Mouse (Mus musculus) left cerebral cortex, postnatal 36 days (tissue): ENCODE measurements around the gene Nploc4. TPM values are rescaled to one million over a fixed set of nuclear protein-coding genes. Genes with fewer than 3 reads are reported as not detected.

ENCODE experiments used
- DNase-seq, 2 experiments: peaks; one replicate each; pipeline ENCODE4 v3.0.0; 2021 to 2022; ENCODE audit warnings: low spot score in 2 of 2, mixed read lengths in 1 of 2
- intact Hi-C: fragments of 180-260 bp; cut with DNase I; formaldehyde crosslinking; loops from one replicate; pipeline ENCODE4 v1.15.1; 2025
- microRNA-seq: library from miRNA; unstranded; fragments of <30 nt; microRNA quantifications from one replicate; pipeline ENCODE4 v1.2.0, GENCODE M21; 2022
- total RNA-seq, 2 experiments: library from RNA; stranded (reverse); gene quantifications; 2 replicates each; pipeline ENCODE4 v1.2.3; 2021

Nploc4 gene
- total RNA-seq, 2 experiments from 2014 or later = 65.3 to 77.0 TPM

GRCm38 (mm10) chr11:120345067-120345681 lies 92.3 kb downstream of the Nploc4 start:
- DNase-seq = peak in 1 of 2 experiments; percentile 8
- intact Hi-C loops = loop anchor here (5.0 kb wide), 2 partner anchors 33 to 113 kb away; partner anchors contain the start of gene Bahcc1

DNA sequence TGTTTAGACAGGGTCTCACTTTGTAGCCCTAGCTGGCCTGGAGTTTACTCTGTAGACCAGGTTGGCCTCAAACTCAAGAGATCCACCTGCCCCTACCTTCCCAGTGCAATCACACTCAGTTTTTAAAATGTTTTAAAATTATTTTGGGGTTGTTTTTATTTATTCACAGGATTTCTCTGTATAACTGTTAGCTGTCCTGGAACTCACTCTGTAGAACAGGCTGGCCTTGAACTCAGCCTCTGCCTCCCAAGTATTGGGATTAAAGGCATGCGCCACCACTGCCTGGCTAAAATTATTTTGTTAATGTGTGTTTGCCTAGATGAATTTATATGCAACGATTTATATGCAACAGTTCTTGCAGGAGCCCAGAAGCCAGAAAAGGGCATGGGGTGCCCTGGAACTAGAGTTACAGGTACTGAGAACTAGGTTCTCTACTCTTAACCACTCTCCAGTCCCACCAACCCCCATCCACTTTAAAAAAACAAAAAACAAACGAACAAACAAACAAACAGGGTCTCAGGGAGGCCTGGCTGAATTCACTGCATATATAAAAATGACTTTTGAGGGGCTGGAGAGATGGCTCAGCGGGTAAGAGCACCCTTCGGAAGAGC lies 93.1 kb downstream of the Nploc4 start:
- intact Hi-C loops = no loop called here
- DNase-seq = no peak

DNA sequence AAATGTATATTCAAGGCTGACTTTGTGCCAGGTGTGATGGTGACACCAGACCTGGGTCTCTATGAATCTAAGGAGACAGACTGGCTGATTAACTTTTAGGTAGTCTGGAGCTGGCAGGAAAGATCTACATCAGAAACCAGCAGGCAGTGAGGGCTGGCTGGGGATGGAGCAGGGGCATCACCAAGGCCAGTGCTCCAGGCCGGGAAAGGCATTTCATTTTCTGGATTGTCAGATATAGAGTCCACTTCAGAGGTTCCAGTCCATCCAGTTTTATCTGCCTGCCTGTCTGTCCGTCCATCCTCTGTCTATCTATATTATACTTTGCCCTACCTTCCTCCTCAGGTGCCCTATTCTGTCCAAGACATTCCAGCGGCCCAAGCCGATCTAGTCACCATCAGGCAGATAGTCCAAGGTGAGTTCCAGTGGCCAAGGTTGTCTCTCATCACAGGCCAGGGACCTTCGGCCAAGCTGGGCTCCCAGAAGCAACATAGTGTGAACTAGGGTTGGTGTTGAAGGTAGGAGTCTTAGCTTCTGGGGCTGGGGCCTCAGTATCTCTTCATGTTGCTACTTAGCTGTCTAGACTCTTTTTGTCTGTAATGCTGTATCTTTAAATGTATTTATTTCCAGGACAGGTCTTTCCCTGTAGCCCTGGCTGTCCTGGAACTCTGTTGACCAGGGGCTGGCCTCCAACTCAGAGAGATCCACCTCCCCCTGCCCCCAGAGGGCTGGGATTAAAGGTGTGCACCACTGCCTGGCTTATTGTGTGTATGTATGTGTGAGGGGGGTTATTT lies 93.8 kb downstream of the Nploc4 start:
- intact Hi-C loops = no loop called here
- DNase-seq = no peak

DNA sequence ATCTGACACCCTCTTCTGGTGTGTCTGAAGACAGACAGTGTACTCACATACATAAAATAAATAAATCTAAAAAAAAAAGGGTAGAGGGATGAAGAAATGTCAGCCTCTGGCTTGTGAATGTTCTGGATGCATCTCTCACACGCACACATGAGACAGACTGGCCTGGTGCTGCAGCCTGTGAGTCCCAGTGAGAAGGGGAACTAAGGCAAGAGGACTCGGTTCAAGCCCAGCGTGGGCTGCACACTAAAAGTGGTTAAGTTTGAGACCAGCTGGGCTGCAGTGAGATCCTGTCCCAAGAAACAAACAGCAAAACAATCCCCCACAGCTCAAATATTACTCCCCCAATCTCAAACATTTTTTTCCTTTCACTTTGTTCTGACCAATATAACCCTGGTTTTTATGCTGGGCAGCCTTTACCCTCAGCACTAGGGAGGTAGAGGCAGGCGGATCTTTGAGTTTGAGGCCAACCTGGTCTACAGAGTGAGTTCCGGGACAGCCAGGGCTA lies 94.8 kb downstream of the Nploc4 start:
- no peak for DNase-seq
- intact Hi-C loops = no loop called here

GRCm38 (mm10) chr11:120341661-120342060 lies 95.8 kb downstream of the Nploc4 start:
- DNase-seq = no peak
- intact Hi-C loops = no loop called here

- DNase-seq = no peak
- intact Hi-C loops = no loop called here
Observed at GRCm38 (mm10) chr11:120339978-120340513, 97.5 kb downstream of the Nploc4 start.

DNA sequence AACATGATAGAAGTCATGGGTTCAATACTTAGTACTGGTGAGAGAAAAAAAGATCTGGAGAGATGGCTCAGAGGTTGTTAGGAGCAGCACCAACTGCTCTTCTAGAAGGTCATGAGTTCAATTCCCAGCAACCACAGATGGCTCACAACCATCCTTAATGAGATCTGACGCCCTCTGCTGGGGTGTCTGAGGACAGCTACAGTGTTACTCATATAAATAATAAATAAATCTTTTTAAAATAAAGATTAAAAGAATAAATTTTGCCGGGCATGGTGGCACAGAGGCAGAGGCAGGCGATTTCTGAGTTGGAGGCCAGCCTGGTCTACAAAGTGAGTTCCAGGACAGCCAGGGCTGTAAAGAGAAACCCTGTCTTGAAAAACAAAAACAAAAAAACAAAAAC lies 98.7 kb downstream of the Nploc4 start:
- intact Hi-C loops = no loop called here
- DNase-seq = no peak

- intact Hi-C loops = no loop called here
Observed at GRCm38 (mm10) chr11:120337447-120337846, 100.1 kb downstream of the Nploc4 start.

GRCm38 (mm10) chr11:120335431-120336021 lies 102.0 kb downstream of the Nploc4 start:
- intact Hi-C loops = no loop called here
- no peak for DNase-seq

More at GRCm38 (mm10) chr11:120337447-120337846, 100.1 kb downstream of the Nploc4 start:
- DNase-seq = no peak

Small RNA genes within 50 kb of the gene (microRNA-seq; reads per million reads assigned to microRNA genes)
- gene Gm23419 (not detected), gene Mir6935 (1.0 reads per million)

Other genes starting within 250 kb of the Nploc4 start
- gene Bahcc1, start 204.8 kb downstream of the Nploc4 start, total RNA-seq = 10 to 100 TPM; 15.3 to 20.9 TPM
- gene Actg1, start 89.2 kb downstream of the Nploc4 start, total RNA-seq = 1,000 to 10,000 TPM; 1,144 to 1,299 TPM
- under 1 TPM; 0.25 to 0.72 TPM for gene Fscn2, start 76.2 kb downstream of the Nploc4 start, total RNA-seq
- gene Faap100, start 58.9 kb downstream of the Nploc4 start, total RNA-seq = 10 to 100 TPM; 12.8 to 16.4 TPM
- 1 to 10 TPM in 1 of 2 experiments, not detected in 1; 1.8 TPM for gene Tspan10, start 4.9 kb upstream of the Nploc4 start, total RNA-seq
- gene Pde6g, start 15.8 kb upstream of the Nploc4 start, total RNA-seq = under 1 TPM; 0.37 to 0.66 TPM
- gene Oxld1, start 20.4 kb upstream of the Nploc4 start, total RNA-seq = 10 to 100 TPM; 14.3 to 20.6 TPM
- gene Ccdc137, start 20.4 kb upstream of the Nploc4 start, total RNA-seq = 10 to 100 TPM; 19.9 to 29.4 TPM
- gene Arl16, start 29.9 kb upstream of the Nploc4 start, total RNA-seq = 10 to 100 TPM; 49.3 to 55.0 TPM
- 10 to 100 TPM; 75.6 to 78.5 TPM for gene Mrpl12, start 46.9 kb upstream of the Nploc4 start, total RNA-seq
- gene Slc25a10, start 54.1 kb upstream of the Nploc4 start, total RNA-seq = 10 to 100 TPM; 18.2 to 21.9 TPM
- not detected for gene Gcgr, start 93.0 kb upstream of the Nploc4 start, total RNA-seq
- gene Mcrip1, start 112.0 kb upstream of the Nploc4 start, total RNA-seq = 10 to 100 TPM; 73.4 to 91.7 TPM
- not detected for gene Ppp1r27, start 113.4 kb upstream of the Nploc4 start, total RNA-seq
- 100 to 1,000 TPM; 122 to 126 TPM for gene P4hb, start 135.5 kb upstream of the Nploc4 start, total RNA-seq
- gene Arhgdia, start 143.9 kb upstream of the Nploc4 start, total RNA-seq = 100 to 1,000 TPM; 304 to 344 TPM
- gene Alyref, start 160.7 kb upstream of the Nploc4 start, total RNA-seq = 10 to 100 TPM; 59.7 to 67.5 TPM
- gene Anapc11, start 160.7 kb upstream of the Nploc4 start, total RNA-seq = 10 to 100 TPM; 91.4 to 99.7 TPM
- gene Npb, start 170.8 kb upstream of the Nploc4 start, total RNA-seq = 1 to 10 TPM in 1 of 2 experiments, not detected in 1; 1.2 TPM
- 100 to 1,000 TPM; 115 to 135 TPM for gene Pcyt2, start 180.2 kb upstream of the Nploc4 start, total RNA-seq
- gene Sirt7, start 187.5 kb upstream of the Nploc4 start, total RNA-seq = 10 to 100 TPM; 37.8 to 43.3 TPM
- gene Mafg, start 195.9 kb upstream of the Nploc4 start, total RNA-seq = 100 to 1,000 TPM in 1 of 2 experiments, 10 to 100 TPM in 1; 76.5 to 103 TPM
- 1 to 10 TPM; 2.9 to 3.9 TPM for gene Pycr1, start 206.1 kb upstream of the Nploc4 start, total RNA-seq
- 10 to 100 TPM in 1 of 2 experiments, 1 to 10 TPM in 1; 8.2 to 11.9 TPM for gene Myadml2, start 210.4 kb upstream of the Nploc4 start, total RNA-seq
- 1 to 10 TPM; 5.6 to 6.6 TPM for gene Notum, start 223.5 kb upstream of the Nploc4 start, total RNA-seq
- gene Aspscr1, start 235.3 kb upstream of the Nploc4 start, total RNA-seq = 10 to 100 TPM; 53.1 to 56.9 TPM